22 mouse cellular contexts compared by ENCODE assay signal in the genomic region with DNA sequence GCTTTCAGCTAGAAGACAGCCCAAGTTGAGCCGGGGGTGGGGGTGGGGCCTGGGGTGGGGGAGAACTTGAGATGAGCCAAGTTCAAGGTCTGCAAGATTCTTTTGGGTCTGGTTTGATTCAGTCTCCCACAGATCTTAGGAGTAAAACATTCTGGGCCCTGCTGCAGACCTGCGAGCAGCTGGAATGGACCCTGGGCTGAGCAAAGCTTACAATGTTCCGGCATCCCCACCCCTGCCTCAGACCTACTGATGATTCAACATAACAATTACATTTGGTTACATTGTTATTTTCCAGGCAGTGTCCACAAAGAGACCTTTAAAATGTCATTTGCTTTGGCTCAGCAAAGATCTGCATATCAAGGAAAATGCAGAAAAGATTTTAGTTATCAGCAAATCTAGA.
"Had no signal": no experiment of that assay in that cellular context is flagged by ENCODE, and none has a peak within 500 bp of the region (broad histone marks: within the 10 kb centered on the region; RNA-seq: fewer than 3 reads in every experiment).

No protein-coding gene starts in this region.

- H3K4me3 ChIP-seq: heart, embryonic 10.5 days; heart, embryonic 12.5 days; hindbrain, embryonic 13.5 days; hindbrain, embryonic 15.5 days; kidney, embryonic 15.5 days; left cerebral cortex, adult 2 months; limb, embryonic 13.5 days; limb, embryonic 15.5 days; liver, embryonic 12.5 days had no signal

- DNase-seq: gastrocnemius, postnatal 14 days; heart, adult 18-20 months; heart, postnatal 10 days; heart, postnatal 4 days; kidney, adult 11 months; kidney, adult 2 months; kidney, adult 9 months; kidney, postnatal 14 days; kidney, postnatal 36 days; left cerebral cortex, postnatal 4 days had no signal

- H3K27ac ChIP-seq: hindbrain, embryonic 13.5 days; hindbrain, embryonic 15.5 days; hindbrain, postnatal 0 days; kidney, embryonic 15.5 days; kidney, postnatal 0 days; left cerebral cortex, adult 2 months; limb, embryonic 13.5 days; limb, embryonic 15.5 days; liver, embryonic 12.5 days; liver, embryonic 14.5 days had no signal
